Mouse (Mus musculus) urinary bladder, postnatal 4 days (tissue): Measurements from ENCODE around the gene Fuom.
A peak's percentile ranks its signal among the peaks of the same experiment; 100 is the strongest.

ENCODE experiments used
- DNase-seq, 2 experiments: peaks; one replicate each; pipeline ENCODE4 v3.0.0; 2021 to 2022; ENCODE audit warnings: low spot score in 2 of 2

The Fuom gene

DNA sequence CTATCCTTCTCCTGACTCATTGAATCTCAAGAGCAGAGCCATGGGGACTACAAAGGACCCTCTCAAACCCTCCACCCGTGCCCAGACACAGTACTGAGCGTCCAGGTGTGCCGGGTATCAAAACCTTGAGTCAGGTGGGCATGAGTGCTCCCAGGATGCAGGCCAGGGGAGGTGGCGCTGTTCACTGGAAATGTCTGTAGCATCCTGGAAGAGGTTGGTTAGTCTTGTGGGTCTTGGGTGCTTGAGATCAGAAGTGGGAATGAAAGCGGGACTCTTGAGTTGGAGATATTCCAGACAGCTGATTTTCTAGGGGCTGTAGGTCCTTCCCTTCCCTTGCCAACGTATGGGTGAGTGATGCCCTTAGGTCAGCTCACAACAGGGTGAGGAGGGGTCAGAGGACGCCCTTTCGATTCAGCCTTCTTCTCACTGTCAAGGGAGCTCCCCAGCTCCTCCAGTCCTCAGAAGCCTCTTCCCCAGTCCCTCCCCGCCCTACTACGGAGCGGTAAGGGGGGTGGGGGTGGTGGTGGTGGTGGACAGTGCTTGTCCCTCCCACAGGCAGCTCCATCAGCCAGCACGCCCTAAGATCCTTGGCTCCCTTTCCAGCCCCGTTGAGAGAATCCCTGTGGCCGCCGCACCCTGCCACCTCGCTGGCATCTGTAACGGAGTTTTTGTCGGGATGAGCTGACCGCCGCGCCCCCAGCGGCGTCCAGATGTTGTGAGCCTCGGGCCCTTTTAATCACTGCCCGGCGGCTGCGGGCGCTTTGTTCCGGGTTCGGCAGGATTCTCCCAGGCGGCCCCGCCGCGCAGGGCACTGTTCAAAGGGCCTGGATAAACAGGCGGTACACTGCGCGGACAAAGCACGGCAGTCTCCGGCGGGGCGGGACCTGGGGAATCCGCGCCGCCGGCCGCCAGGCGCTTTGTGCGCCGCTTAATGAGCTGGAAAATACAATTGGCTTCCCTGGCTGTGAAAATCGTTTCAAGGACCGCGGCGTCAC, 44.5 kb downstream of the Fuom start:
- DNase-seq: peak in 1 of 2 experiments; percentile 23

DNA sequence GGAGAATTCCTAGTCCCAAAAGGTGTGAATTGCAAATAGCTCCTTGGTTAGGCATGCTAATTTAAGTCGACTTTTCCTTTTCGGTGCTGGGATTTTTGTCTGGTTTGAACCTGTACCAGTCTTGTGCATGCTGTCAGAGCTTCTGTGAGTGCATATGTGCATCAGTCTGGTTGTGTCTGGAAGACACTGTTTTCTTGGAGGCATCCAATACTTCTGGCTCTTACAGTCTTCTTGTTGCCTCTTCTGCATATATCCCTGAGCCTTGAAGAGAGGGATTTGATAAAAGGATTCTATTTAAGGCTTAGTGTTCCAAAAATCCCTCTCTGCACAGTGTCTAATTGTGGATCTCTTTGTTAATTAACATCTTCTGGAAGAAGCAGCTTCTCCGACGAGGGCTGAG, 48.1 kb downstream of the Fuom start:
- DNase-seq: no peak

GRCm38 (mm10) chr7:140049115-140049689, 53.0 kb downstream of the Fuom start:
- DNase-seq: peak in 1 of 2 experiments; percentile 19

- no peak for DNase-seq
Measured at GRCm38 (mm10) chr7:140048361-140049114, 53.7 kb downstream of the Fuom start, which contains the start of gene Msx3. Gene Msx3 (minus strand): TSS chr7:140049089.

DNA sequence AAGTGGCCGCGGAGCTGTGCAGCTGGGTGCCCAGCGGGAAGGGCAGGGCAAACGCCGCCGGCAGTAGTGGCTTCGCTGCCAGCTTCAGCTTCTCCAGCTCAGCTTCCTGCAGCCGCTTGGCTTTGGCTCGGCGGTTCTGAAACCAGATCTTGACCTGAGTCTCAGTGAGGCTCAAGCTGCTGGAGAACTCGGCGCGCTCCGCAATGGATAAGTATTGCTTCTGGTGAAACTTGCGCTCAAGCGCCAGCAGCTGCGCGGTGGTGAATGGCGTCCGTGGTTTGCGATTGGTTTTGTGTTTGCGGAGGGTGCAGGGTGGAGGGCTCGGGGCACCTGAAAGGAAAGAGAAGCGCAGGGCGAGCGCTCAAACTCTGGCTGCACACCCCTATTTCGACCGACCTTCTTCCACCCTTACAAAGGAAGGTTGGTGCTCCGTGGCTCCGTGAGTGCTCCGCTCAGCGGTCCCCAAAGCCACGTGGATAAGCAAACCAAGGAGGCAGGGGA, 54.4 kb downstream of the Fuom start:
- no peak for DNase-seq
